Mouse (Mus musculus) G1E (cell line): Measurements from ENCODE around the gene Erf. TPM values are rescaled to one million over a fixed set of nuclear protein-coding genes. Genes with fewer than 3 reads are reported as not detected.

Experiments
- ATAC-seq: 2 replicates; pipeline ENCODE4 v1.8.0; 2016; ENCODE audit warnings: mild to moderate bottlenecking; ENCODE audit not compliant: insufficient number of reproducible peaks, poor library complexity, low FRiP score, severe bottlenecking; ENCODE audit errors: extremely low read depth
- DNase-seq: peaks from one replicate; pipeline ENCODE4 v3.0.0; 2012; ENCODE audit warnings: low spot score
- H3K27me3 ChIP-seq: 2 replicates; pipeline ENCODE4 v1.6.1; 2012; ENCODE audit warnings: mild to moderate bottlenecking, low read length, inconsistent platforms; ENCODE audit not compliant: insufficient read depth
- H3K36me3 ChIP-seq: replicated peaks from 2 replicates; pipeline ENCODE3; 2012; ENCODE audit warnings: mild to moderate bottlenecking, inconsistent platforms
- H3K4me1 ChIP-seq: 2 replicates; pipeline ENCODE4 v1.6.1; 2012; ENCODE audit warnings: low read depth, low read length, inconsistent platforms, mixed read lengths; ENCODE audit not compliant: insufficient read depth
- H3K4me3 ChIP-seq: 2 replicates; pipeline ENCODE4 v1.5.1; 2012; ENCODE audit warnings: low read depth, mild to moderate bottlenecking, inconsistent platforms, low read length, moderate library complexity, mixed read lengths
- H3K9me3 ChIP-seq: replicated peaks from 2 replicates; pipeline ENCODE4 v1.6.1; 2012; ENCODE audit warnings: inconsistent platforms
- CTCF ChIP-seq: IDR thresholded peaks from 2 replicates; pipeline ENCODE4 v1.5.1; 2012; ENCODE audit warnings: low read depth, low read length, inconsistent platforms, mixed read lengths
- GATA1 ChIP-seq: IDR thresholded peaks from 2 replicates; pipeline ENCODE4 v1.6.1; 2012; ENCODE audit warnings: borderline replicate concordance, low read length, inconsistent platforms, mixed read lengths
- GATA2 ChIP-seq: IDR thresholded peaks from 2 replicates; pipeline ENCODE4 v1.6.1; 2012; ENCODE audit warnings: low read depth, low read length, inconsistent platforms, borderline replicate concordance
- POLR2AphosphoS5 ChIP-seq: IDR thresholded peaks from 2 replicates; pipeline ENCODE4 v1.6.1; 2012; ENCODE audit warnings: low read depth, low read length, inconsistent platforms; ENCODE audit not compliant: insufficient replicate concordance
- TAL1 ChIP-seq: conservative IDR thresholded peaks from 2 replicates; pipeline ENCODE4 v1.6.1; 2012; ENCODE audit warnings: low read depth, low read length, inconsistent platforms, mixed read lengths
- polyA plus RNA-seq: library from polyadenylated mRNA; stranded (reverse); fragments of >175 nt; gene quantifications from 2 replicates; pipeline ENCODE4 v1.2.3, GENCODE M21; 2012
- total RNA-seq, 2 experiments: library from RNA; stranded (forward) in 1 of 2; stranded (reverse) in 1 of 2; fragments of 200-1000 nt in 1 of 2; fragments of >200 nt in 1 of 2; fragmentation: Nextera tagmentation in 1 of 2; gene quantifications; 2 replicates each; pipeline ENCODE4 v1.2.3; 2014 to 2017

The Erf gene
- total and polyA plus RNA-seq, 3 experiments = 6.9 to 97.7 (median 31.5) TPM

GRCm38 (mm10) chr7:25288011-25288410, 37.5 kb upstream of the Erf start:
- ATAC-seq (no peak), DNase-seq (no peak)
- Histone ChIP-seq H3K36me3 (peaks cover 94% of the 10 kb centered on the region), H3K27me3 (no peaks in the 10 kb centered on the region), H3K9me3 (peaks cover 10% of the 10 kb centered on the region), H3K4me3 (no peak overlapping the region), H3K4me1 (peaks cover 81% of the 10 kb centered on the region)
- TF ChIP-seq TAL1 = no peak
- no peak for TF ChIP-seq CTCF
- TF ChIP-seq GATA1 = no peak
- no peak for TF ChIP-seq POLR2AphosphoS5
- no peak for TF ChIP-seq GATA2

GRCm38 (mm10) chr7:25286989-25287388, 36.4 kb upstream of the Erf start:
- H3K4me1 ChIP-seq = peaks cover 75% of the 10 kb centered on the region
- ATAC-seq = no peak

GRCm38 (mm10) chr7:25285511-25286238, 35.1 kb upstream of the Erf start:
- no peak for ATAC-seq

More at GRCm38 (mm10) chr7:25286989-25287388, 36.4 kb upstream of the Erf start:
- DNase-seq = no peak
- Histone ChIP-seq H3K9me3 (peaks cover 10% of the 10 kb centered on the region), H3K36me3 (peaks cover 83% of the 10 kb centered on the region), H3K27me3 (no peaks in the 10 kb centered on the region), H3K4me3 (no peak overlapping the region)
- no peak for TF ChIP-seq POLR2AphosphoS5
- TF ChIP-seq TAL1 = no peak
- no peak for TF ChIP-seq GATA1
- TF ChIP-seq GATA2 = no peak
- no peak for TF ChIP-seq CTCF

GRCm38 (mm10) chr7:25284766-25285165, 34.2 kb upstream of the Erf start:
- TF ChIP-seq GATA2 (no peak), GATA1 (no peak), CTCF (no peak), TAL1 (no peak), POLR2AphosphoS5 (no peak)
- H3K36me3 ChIP-seq = peaks cover 65% of the 10 kb centered on the region
- no peak for DNase-seq
- H3K27me3 ChIP-seq = no peaks in the 10 kb centered on the region
- peak overlapping the region; percentile 49; the same call in 1 of the 2 replicates for H3K4me3 ChIP-seq
- H3K4me1 ChIP-seq = peaks cover 80% of the 10 kb centered on the region
- no peak for ATAC-seq
- H3K9me3 ChIP-seq = peaks cover 8% of the 10 kb centered on the region

More at GRCm38 (mm10) chr7:25285511-25286238, 35.1 kb upstream of the Erf start:
- Histone ChIP-seq H3K9me3 (peaks cover 10% of the 10 kb centered on the region), H3K27me3 (no peaks in the 10 kb centered on the region), H3K36me3 (peaks cover 70% of the 10 kb centered on the region), H3K4me1 (peaks cover 75% of the 10 kb centered on the region), H3K4me3 (no peak overlapping the region)
- TF ChIP-seq CTCF (no peak), GATA1 (no peak), GATA2 (no peak), POLR2AphosphoS5 (no peak), TAL1 (no peak)
- DNase-seq = no peak

- peak overlapping the region; percentile 93 for H3K4me3 ChIP-seq
- peaks cover 3% of the 10 kb centered on the region; the same call in 1 of the 2 replicates for H3K9me3 ChIP-seq
- no peaks in the 10 kb centered on the region for H3K27me3 ChIP-seq
- TF ChIP-seq TAL1 (no peak), POLR2AphosphoS5 (no peak), GATA2 (no peak), CTCF (no peak), GATA1 (no peak)
- DNase-seq (no peak), ATAC-seq (no peak)
- H3K36me3 ChIP-seq = peaks cover 59% of the 10 kb centered on the region
- H3K4me1 ChIP-seq = peaks cover 86% of the 10 kb centered on the region
These were observed 33.6 kb upstream of the Erf start for GRCm38 (mm10) chr7:25284171-25284570.

DNA sequence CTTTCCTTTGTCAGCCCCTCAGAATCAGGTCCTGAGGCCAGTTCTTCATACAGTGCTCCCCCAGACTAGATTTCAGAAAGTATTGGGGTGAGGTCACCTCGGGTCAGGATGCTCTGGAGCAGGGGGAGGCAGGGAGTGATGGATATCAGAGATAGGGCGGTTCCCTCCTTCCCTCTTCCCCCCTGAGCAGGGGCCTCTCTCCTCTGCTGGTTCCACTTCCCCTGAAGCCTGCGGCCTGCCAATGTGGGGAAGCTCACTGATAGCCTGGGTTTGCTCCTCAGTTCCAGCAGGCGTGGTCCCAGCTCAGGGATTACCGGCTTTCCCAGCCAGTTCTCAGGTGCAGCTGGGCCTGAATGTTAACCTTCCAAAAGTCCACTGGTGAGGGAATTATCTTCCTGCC, 33.1 kb upstream of the Erf start:
- peaks cover 54% of the 10 kb centered on the region for H3K36me3 ChIP-seq
- H3K4me3 ChIP-seq = peak overlapping the region; percentile 93
- H3K9me3 ChIP-seq = no peaks in the 10 kb centered on the region
- no peaks in the 10 kb centered on the region for H3K27me3 ChIP-seq
- 0 out of 2 replicates have a peak, but pooled peaks have one; percentile 7 for ATAC-seq
- peak; percentile 72 for DNase-seq
- TF ChIP-seq CTCF (no peak), GATA1 (no peak), POLR2AphosphoS5 (no peak), GATA2 (no peak), TAL1 (no peak)
- peaks cover 84% of the 10 kb centered on the region for H3K4me1 ChIP-seq
